Mouse (Mus musculus) adrenal gland, adult 8-10 months (tissue): ENCODE measurements around the gene Wwc2. TPM values are rescaled to one million over a fixed set of nuclear protein-coding genes. Genes with fewer than 3 reads are reported as not detected.
A peak's percentile ranks its signal among the peaks of the same experiment; 100 is the strongest.
"Not testable (repeated sequence)": the region's sequence is repeated elsewhere in the genome, so short reads cannot be mapped to it uniquely, and the experiment has no call there.

ENCODE experiments used
- DNase-seq: peaks from one replicate; pipeline ENCODE4 v3.0.0; 2022
- total RNA-seq, 4 experiments: library from RNA; stranded (reverse); gene quantifications; 2 replicates each; pipeline ENCODE4 v1.2.4; 2022

Gene Wwc2
- total RNA-seq, 4 experiments from 2014 or later: 21.6 to 34.4 (median 28.8) TPM

DNA sequence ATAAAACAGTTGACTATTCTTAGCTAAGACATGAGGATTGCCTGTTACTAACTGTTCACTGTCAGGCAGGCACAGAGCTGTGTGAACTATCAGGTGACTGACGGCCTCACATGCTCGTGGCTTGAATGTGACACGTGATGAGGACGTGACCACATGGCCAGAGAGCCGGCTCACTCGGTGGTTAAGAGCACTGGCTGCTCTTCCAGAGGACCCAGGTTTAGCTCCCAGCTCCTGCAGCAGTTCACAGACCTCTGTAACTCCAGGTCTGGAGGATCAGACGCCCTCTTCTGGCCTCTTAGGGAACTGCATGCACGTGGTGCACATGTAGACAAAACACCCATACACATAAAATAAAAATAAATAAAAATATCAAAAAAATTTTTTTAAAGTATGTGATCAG is 140.9 kb downstream of the Wwc2 start:
- no peak for DNase-seq

- DNase-seq: no peak
These were observed 142.8 kb downstream of the Wwc2 start for GRCm38 (mm10) chr8:47847931-47848330.

- DNase-seq: no peak
These were observed 143.6 kb downstream of the Wwc2 start for GRCm38 (mm10) chr8:47847161-47847560.

- DNase-seq: peak; percentile 49
These were observed 144.8 kb downstream of the Wwc2 start for GRCm38 (mm10) chr8:47845956-47846355.

- no peak for DNase-seq
These were observed 147.1 kb downstream of the Wwc2 start for GRCm38 (mm10) chr8:47843651-47844050.

DNA sequence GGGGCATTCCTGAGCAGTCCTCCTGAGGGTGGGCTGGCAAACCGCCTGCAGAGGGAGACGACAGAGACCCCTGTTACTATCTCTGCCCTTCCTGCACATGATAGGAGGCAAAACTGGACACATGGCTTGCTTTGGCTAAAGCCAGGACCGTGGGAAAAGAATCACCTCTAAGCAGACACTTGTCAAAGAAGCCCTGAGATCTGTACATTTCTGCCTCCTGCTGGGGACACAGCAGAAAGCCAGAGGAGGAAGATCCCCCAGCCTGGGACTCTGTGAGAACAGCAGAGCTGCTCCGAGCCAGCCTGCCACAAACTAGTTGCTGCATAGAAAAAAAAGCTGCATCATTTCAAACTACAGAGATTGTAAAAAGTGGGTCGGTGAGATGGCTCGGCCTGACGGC is 147.7 kb downstream of the Wwc2 start:
- DNase-seq: no peak

- DNase-seq: no peak
These were observed 156.8 kb downstream of the Wwc2 start for GRCm38 (mm10) chr8:47833944-47834343.

GRCm38 (mm10) chr8:47832616-47833015 is 158.1 kb downstream of the Wwc2 start:
- peak; percentile 52 for DNase-seq

- no peak for DNase-seq
These were observed 163.8 kb downstream of the Wwc2 start for GRCm38 (mm10) chr8:47826911-47827310.

GRCm38 (mm10) chr8:47825596-47825995 is 165.1 kb downstream of the Wwc2 start:
- DNase-seq: no peak

GRCm38 (mm10) chr8:47824182-47824581 is 166.5 kb downstream of the Wwc2 start, which contains the start of gene Cldn22:
Cldn22 (plus strand) TSS chr8:47824482.
- no peak for DNase-seq

GRCm38 (mm10) chr8:47823777-47824176 is 166.9 kb downstream of the Wwc2 start:
- no peak for DNase-seq

GRCm38 (mm10) chr8:47822541-47822940 is 168.2 kb downstream of the Wwc2 start:
- not testable (repeated sequence) for DNase-seq

DNA sequence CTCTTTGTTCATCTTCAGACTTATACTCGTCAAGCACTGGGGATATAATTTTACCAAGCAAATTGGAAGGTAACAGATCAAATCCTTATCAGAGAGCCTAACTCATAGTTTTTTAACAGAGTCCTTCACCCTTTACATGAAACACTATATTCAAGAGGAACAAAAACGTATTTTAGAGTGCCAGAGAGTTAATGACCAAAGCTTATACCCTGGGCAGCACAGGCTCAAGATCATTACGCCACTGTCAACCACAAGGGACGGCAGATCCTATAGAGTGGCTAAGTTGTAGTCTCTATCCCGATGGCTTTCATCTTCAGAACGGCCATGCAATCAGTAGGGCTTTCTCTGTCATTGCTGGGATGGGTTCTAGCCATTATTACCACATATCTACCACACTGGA is 168.9 kb downstream of the Wwc2 start, which contains the start of gene Cldn24:
Gene Cldn24, plus strand, starts transcription at position 301 of the 400 bp plus-strand sequence.
- DNase-seq: no peak

DNA sequence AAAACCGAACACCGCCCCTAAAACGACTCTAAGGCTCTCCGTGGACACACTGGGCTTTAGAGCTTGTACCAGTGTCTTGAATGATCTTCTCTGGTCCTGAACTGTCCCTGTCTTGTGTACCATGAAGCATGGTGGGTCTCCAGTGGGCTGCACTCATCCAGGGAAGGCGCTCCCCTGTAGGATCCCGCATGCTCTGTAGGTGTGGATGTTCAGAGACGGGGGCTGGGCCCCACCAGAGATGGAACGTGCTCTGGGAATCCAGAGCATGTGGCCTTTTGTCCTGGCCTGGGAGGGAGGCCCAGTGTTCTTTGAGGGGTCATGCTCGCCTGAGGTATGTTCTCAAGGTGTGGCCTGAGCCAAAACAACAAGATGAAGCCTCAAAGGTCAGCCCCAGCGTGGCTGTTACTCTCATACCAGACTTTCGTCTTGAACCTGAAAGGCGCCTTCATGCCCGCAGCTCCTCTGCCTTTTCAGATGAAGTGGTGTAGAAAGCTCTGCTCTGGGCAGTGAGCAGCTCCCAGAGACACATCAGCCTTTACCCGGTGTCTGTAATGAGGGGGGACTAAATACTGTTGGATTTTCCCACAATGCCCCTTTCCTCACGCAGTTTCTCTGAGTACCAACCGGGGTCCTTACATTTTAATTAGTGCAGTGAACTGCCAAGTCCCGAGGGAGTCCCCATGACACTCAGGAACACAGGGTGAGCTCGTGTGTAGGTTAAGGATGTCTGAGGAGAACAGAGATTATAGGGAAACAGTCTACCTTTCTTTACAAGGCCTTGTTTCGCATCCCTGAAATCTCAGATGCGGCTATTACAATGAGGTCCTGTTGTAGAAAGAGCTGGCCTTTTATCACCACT is 169.6 kb downstream of the Wwc2 start:
- no peak for DNase-seq

DNA sequence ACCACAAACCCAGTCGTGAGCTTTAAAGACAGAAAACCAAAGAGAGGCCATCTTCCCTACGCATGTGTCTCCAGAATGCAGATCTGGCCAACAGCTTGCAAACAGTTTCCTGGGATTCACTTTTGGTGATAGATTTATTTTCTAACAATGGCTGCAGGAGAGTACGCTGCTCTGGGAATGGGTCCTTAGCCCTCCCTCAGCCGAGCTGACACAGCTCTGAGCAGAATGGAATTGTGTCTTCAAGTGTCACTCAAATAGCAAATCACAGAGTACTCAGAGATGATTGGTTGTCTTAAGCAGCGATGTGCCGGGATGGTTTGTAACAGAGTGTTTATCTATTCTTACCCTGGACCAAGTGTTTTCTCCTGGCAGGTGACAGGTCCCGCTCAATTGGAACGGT is 171.7 kb downstream of the Wwc2 start:
- no peak for DNase-seq

DNA sequence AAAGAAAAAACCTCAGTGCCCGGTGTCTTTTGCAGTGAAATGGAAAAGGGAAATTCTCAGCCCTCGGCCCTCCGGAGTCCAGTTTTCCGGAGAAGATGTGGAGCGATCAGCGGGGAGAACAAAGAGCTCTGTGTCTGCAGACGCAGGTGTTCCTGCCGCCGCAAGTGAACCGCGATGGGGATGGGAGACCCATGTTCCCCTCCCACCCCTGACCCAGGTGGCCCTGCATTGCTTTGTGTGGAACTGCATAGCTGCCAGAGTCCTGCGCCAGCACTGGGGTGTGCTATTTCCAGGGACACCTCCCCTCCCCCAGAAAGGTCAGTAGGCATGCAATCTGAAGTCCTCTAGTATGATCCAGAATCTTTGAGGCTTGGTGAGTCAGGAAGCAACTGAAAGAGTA is 179.5 kb downstream of the Wwc2 start:
- DNase-seq: no peak

DNA sequence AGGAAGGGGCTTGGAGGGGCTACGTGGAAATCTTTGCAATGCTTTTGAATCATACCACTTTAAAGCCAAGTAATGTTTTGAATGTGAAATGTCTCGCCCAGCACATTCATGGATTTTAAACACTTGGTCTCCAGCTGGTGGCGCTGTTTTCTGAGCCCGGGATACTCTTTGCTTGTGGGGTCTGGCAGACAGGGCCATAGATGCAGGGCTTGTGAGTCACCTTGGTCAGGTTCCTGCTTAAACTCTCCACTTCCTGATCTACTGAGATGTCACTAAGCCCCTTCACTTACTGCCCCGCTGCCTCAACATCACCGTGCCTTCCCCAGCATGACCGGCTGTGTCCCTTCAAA is 180.1 kb downstream of the Wwc2 start:
- DNase-seq: no peak

- no peak for DNase-seq
These were observed 180.6 kb downstream of the Wwc2 start for GRCm38 (mm10) chr8:47809970-47810665.

DNA sequence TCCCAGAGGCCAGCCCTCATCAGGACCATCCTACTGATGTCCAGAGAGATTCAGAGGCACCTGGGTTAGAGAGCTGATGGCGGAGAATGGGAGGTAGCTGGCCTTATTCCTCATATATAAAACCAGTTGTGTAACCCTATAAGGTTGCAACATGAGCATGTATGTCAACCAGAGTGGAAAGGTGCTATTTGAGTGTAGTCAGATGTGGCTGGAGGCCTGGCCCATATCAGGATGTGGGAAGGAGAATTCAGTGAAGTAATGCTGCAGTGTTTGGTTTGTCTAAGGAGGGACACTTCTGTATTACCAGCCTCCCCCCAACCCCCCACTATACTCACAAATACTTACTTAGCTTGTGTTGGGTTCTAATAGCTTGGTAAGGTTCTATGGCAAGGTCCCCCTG is 186.5 kb downstream of the Wwc2 start:
- DNase-seq: no peak

DNA sequence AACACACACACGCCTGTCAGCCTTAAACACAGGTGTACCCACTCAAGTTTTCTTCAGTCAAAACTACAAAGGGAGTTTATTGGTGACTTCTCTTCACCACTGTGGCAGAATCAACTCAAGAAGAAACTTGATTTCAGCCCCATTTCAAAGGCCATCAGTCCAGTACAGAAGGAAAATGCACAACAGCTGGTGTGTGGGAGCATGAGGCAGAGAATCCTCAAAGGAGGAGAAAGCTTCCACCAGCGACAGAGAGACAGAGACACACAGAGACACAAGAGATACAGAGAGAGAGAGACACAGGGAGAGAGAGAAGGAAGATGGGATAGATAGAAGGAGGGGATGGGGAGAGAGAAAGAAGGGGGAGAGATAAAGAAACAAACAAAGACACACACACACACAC is 188.4 kb downstream of the Wwc2 start:
- DNase-seq: no peak

DNA sequence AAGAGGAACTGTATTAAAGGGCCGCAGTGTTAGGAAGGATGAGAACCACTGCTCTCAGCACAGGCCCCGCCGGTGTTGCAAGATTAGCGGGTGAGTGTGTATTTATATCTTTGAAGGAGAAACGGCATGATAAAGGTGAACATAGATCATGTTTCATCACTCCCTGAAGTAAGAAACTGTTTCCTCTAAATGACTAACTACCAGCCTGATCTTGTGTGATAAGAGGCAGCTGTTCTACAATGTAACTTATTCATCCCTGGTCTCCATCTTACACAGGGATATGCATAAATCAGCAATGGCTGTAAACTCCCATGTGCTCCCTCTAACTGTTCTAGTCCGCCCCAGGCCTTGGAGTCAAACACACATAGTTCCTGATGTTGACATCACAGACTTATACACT is 191.3 kb downstream of the Wwc2 start:
- DNase-seq: no peak

DNA sequence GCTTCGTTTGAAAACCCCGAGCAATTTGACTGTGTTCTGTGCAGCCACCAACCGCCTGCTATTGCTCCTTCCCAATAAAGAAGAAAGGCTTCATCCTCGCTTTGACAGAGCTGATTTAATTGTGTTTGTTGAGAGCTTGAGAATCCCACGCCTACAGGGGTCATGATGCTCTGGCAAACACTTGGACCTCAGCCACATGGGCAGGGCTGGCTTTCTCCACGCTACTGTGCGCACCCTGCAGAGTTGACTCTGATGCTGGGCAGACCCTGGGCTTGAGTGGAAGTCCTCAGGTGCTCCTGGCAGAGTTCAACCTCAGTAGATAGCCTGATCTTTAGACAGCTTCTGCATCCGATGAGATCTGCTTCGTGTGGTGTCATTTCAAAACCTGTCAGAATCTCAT is 198.7 kb downstream of the Wwc2 start:
- DNase-seq: no peak

DNA sequence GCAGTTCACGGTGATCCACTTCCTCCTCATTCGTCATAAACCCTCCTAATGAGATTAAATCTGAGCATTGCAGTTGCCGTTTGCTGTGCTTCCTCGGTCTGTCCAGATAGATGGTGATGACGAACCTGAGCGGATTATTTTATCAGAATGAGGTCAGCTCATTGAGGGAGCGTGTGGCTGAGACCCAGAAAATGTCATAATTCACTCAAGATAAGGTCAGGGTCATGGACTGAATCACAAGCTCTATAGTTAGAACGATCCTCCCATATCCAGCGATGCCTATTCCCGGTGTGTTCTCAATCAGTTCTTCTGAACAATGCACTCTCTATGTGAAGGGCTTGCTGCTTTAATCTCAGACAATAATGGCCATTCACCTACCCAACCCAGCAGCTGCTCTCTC is 203.0 kb downstream of the Wwc2 start:
- peak; percentile 79 for DNase-seq
